Mouse (Mus musculus) heart, adult 9 months (tissue): ENCODE results near the gene Tesmin.
A peak's percentile ranks its signal among the peaks of the same experiment; 100 is the strongest.

Experiments
- DNase-seq, 2 experiments: peaks; one replicate each; pipeline ENCODE4 v3.0.0; 2022; ENCODE audit warnings: low spot score in 2 of 2

The Tesmin gene

DNA sequence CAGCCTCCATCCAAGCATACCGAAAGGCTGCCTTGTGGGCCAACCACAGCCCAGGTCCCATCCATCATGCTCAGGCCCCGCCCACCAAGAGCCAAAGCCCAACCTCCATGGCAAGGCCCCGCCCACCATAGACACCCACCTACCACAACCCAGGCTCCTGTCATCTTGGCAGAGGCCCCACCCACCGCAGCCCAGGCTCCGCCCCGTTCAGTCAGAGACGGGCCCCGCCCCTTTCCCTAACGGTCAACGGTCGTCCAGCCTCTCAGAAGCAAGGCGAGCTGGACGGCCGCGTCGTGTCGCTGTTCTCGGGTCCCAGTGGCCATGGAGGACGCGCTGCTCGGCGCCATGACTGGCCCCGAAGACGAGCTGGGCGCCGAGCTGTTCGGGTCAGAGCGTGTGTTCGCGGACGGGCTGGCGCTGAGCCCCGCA lies at the start of gene Tesmin:
Gene Tesmin (plus strand): TSS at position 229 of the 429 bp plus-strand sequence.
- peak; percentile 82 to 83 for DNase-seq

- DNase-seq = no peak
These were observed 49.5 kb upstream of the Tesmin start for GRCm38 (mm10) chr19:3339187-3339586.

GRCm38 (mm10) chr19:3341021-3341420 lies 47.6 kb upstream of the Tesmin start:
- no peak for DNase-seq

DNA sequence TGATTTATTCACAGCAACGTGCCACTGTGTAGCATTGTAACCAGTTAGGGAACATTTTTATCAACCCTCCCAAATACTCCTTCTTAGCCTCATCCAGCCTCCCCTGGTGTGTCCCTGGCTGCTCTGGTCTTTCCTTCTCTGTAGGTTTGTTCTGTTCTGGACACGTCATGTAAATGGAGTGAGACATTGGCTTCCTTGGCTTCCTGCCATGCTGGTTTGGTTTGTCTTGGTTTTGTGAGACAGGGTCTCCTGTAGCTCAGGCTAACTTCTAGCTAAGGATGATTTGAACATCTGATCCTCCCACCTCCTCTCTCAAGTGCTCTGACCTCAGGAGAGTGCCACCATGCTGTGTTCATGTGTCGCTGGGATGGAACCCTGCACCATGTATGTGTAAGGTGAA lies 44.7 kb upstream of the Tesmin start:
- no peak for DNase-seq

DNA sequence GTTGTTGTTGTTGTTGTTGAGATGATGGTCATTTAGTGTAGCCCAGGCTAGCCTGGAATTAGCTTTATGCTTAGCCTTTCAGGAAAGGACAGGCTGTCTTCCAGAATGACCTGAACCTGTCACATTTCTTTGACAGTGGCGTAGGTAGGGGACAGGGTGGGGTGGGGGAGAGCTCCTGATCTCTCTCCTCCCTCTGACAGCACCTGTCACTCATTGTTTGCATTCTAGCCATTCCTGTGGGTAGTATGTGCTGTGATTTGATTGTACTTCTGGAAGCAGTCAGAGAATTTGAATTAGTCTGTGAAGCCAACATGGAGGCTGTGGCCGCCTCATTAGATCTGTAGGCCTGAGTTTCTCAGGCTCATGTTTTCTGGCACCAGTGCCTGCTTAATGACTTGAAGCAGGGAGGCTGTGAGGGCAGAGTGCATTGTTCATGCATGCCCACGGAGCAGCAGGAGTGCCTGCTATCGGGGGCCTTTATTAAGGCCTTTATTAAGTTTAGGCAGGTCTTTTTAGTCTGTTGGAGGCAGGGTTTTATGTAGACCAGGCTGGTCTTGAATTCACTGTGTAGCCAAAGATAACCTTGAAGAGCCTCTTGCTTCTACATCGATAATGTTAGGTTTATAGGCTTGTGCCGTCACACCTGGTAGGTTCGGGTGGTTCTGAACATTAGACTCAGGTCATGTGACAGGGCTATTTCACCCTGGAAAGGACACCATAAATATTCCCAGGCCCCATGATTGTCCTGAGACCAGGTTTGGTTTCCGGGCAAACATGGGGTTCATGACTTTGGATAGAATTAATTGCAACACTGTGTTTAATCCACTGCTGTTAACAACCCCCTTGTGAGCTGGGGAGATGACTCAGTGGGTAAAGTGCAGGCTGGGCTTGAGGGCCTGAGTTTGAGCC lies 43.8 kb upstream of the Tesmin start:
- no peak for DNase-seq

GRCm38 (mm10) chr19:3347784-3348183 lies 40.9 kb upstream of the Tesmin start:
- DNase-seq = no peak

- DNase-seq = peak; percentile 88 to 91
These were observed 35.1 kb upstream of the Tesmin start for GRCm38 (mm10) chr19:3353415-3354111.

DNA sequence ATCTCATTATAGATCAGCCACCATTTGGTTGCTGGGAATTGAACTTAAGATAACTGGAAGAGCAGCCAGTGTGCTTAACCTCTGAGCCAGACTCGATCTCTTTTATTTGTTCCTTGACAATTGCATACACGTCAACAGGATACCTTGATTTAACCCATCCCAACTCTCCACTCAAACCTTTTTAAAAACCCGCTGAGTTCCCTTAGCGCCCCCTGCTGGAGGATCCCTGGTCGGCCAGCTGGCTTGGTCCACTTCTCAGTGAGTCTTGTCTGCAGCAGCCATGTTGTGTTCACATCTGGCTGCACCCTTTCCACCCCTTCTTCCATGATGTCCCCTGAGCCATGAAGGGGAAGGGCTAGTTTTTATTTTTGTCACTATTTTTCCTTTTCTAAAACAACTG lies 33.6 kb upstream of the Tesmin start:
- no peak for DNase-seq

GRCm38 (mm10) chr19:3356516-3356915 lies 32.1 kb upstream of the Tesmin start:
- no peak for DNase-seq

GRCm38 (mm10) chr19:3357620-3358019 lies 31.0 kb upstream of the Tesmin start:
- DNase-seq = no peak

DNA sequence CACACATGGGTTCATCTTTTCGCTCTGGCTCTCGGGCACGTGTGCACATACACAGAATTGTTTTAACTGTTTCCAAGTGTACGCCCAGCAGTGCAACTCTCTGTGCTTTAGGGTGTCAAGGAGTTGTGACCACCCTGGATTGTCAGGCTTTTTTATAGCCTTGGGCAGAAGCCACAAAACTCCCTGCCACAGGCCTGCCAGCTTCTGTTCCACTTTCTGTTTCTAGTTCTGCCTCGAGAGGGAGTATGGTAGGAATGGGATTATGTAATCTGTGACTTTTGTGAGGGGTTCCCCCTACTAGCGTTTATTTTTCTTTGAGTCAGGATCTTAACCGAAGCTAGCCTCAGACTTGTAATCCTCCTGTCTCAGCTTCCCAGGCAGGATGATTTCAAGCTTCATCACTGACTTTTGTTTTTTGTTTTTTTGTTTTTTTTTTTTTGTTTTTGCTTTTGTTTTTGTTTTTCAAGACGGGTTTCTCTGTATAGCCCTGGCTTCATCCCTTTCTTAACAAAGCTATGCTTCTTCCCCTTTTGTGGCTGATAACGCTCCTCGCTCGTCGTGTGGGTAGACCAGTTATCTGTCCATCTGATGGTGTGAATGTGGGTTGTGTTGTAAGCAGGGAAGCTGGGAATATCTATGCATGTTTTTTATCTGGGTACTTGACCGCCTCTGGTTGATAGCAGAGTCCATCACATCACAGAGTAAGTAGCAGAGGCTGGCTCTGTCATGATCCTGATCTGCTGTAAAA lies 28.6 kb upstream of the Tesmin start:
- DNase-seq = peak; percentile 42 to 46

DNA sequence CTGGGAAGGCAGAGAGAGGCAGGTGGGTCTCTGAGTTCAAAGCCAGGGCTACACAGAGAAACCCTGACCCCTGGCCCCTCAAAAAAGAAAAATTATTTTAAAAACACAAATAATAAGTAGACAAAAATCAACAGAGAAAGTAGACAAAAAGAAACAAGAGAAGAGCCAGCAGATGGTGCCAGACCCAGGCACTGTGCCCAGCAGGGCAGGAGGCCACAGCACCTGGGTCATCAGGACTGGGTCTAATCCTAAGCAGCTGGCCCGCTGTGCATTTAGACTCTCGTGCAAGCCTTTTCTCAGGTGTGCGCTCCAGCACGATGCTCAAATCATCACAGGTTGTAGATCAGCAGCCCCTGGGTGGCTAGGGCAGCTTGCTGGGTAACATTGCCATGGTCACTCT lies 25.1 kb upstream of the Tesmin start:
- no peak for DNase-seq

DNA sequence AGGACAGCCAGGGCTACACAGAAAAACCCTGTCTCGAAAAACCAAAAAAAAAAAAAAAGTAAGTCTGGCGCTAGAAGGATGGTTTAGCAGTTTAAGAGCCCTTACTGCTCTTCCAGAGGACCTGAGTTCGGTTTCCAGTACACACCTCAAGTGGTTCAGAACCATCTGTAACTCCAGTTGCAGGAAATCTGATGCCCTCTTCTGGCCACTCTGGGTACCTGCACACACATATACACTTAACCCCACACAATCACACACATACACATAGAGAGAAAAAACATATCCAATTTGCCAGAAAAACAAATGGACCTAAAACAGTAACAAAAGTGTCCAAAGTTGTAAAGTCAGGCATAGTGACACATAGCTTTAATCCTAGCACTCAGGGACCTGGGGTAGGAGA lies 23.6 kb upstream of the Tesmin start:
- DNase-seq = no peak

DNA sequence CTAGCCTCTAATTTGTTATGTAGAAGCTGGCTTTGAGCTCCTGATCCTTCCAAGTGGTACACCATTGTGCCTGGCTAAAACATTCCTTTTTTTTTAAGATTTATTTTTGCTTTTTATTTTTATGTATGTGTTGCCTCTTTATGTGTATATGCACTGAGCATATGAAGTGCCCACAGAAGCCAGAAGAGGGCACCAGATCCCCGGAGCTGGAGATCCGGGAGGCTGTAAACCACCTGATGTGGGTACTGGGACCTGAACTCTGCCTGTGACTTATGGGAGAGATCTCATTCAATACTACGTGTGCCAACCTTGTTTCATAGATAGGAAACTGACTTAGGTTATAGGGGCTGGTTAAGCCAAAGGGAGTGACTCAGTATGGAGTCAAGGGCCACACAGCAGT lies 20.4 kb upstream of the Tesmin start:
- DNase-seq = no peak

DNA sequence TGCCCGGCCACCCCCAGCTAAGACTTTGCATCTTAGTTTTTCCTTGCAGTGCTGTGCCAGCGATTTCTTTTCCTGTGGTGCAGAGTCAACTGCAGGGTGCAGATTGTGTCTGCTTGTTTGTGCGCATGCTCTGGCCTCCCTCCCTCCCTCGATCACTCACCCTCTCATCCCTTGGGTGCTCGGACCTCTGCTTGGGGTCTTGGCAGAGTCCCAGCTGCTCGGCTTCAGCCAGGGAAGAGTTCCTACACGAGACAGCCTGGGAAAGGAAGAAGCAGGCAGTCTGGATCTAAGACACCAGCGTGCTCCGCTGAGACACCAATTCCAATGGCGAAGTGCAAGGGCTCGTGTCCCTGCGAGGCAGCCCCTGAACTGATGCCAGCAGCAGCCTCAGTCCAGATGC lies 15.3 kb upstream of the Tesmin start:
- DNase-seq = peak; percentile 30 to 43

DNA sequence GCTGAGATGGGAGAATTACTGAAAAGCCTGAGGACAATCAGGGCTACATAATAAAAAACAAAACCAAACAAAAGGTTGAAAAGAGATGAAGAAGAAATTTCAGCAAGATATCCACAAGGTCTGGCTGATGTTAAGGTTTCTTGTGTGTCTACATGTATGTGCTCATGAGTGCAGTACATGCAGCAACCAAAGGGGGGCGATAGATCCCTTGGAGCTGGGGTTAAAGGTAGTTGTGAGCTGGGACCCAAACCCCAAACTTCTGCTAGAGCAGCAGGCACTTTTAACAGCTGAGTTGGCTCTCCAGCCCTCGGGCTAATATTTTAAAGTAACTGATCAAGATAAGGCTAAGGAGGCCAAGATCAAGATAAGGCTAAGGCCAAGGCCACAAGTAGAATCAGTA lies 14.6 kb upstream of the Tesmin start:
- DNase-seq = no peak

DNA sequence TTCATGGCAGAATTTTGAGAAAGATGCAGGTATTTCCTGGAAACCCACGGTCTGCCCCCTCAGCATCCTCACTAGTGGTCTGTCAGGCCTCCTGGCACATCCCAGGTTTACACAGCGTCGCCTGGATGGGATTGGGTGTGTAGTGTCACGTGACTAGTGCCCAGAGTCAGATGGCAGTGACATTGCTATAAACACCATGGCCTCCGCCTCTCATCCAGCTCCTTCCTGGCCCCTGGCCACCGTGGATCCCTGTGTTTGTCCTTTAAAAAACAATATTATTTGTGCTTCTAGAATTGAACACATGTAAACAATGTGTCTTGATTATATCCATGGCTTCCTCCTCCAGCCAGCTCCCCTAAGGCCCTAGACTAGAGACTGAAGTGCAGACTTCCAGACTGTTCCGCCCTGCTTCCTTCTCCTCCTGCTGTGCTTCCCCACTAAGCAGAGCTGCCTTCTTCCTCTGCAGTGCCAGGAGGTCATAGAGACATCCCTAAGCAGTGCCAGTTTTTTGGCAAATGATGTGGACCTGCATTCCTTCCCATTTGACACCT lies 12.6 kb upstream of the Tesmin start:
- DNase-seq = no peak

DNA sequence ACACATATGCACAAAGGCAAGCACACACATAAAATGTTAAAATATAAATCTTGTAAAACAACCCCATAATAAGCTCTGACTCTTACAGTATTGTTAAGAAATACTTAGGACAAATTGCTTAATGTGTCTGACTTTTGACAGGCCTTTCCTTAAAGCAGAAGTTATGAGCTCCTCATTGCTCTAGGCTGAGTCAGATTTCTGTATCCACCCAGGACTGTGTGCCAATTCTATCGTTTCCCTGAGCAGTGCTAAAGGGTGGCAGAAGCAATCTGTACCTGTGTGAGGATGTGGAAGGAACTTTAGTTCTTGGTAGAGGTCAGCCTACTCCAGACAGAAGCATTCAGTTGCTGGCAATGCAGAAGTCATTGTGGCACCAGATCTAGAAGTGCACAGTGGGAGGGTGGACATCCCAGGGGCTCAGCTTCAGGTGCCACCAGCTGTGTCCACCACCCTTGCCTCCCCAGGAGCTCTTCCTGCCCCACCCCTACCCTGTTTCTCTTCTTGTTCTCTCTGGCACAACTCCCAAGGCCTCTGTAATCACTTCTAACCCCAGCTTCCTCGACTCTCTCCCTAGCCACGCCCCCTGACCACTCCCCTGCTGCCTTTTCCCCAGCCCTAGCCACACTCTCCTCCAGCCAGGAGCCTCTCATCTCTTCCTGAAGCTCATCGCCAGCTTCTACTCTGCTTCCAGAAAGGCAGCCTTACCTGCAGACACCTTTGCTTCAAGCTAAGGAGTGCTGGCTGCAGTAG lies 11.5 kb upstream of the Tesmin start:
- DNase-seq = peak; percentile 19 to 39

GRCm38 (mm10) chr19:3378614-3379013 lies 10.0 kb upstream of the Tesmin start:
- DNase-seq = peak; percentile 18 to 34

DNA sequence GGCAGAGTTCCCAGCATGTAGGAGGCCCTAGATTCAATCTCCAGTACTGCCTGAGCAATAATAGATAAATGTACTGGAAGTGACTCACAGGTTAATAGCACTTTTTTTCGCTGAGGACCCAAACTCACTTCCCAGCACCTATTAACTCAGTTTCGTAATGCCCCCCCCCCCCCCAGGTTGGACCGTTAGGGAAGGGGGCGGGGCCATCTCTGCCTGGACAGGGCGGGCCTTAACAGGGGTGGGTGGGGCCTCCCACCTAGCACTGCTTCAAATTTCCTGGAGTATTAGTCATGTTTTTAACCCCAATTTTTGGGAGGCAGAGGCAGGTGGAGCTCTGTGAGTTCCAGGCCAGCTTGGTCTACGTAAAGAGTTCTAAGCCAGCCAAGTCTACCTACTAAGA lies 596 bp upstream of the Tesmin start:
- no peak for DNase-seq

DNA sequence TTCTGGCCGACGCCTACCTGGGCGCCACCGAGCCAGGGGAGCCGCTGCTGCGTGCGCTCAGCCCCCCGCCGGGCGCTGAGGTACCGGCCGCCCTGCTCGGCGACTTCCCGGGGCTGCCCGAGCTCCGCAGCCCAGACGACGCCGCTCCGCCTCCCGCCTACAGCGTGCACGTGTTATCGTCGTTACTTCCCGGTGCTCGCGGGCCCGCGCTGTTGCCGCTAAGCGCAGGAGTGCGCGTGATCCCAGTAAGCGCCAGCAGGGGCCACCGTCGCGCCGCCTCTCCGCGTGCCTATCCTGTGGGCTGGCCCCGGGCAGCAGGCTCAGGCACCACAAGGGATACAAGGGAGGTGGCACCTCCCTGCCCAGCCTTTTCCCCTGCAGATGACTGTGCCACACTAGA lies 432 bp downstream of the Tesmin start:
- peak; percentile 87 to 88 for DNase-seq
